Mouse (Mus musculus) G1E (cell line): Measurements from ENCODE around the gene Tecpr2.

Experiments used
- CTCF ChIP-seq: IDR thresholded peaks from 2 replicates; pipeline ENCODE4 v1.5.1; 2012; ENCODE audit warnings: low read depth, low read length, inconsistent platforms, mixed read lengths
- TAL1 ChIP-seq: conservative IDR thresholded peaks from 2 replicates; pipeline ENCODE4 v1.6.1; 2012; ENCODE audit warnings: low read depth, low read length, inconsistent platforms, mixed read lengths

DNA sequence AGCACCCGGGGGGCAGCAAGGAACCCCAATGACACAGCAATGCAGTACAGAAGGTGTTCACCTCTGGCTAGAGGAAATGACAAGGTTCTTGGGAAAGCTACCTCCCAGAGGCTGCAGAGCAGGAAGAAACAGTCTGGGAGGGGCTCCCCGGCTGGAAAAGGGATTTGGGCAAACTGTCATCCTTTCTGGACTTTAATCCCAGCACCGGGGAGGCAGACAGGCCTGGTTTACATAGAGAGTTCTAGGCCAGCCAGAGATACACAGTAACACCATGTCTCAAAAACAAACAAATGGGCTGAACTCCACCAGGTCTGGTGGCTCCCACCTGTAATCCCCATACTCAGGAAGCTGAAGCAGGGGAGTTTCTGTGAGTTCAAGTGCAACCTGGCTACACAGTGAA is 104.2 kb downstream of the Tecpr2 start:
- TF ChIP-seq CTCF: no peak
- TF ChIP-seq TAL1: no peak
